Mouse (Mus musculus) layer of hippocampus, adult 2 months (tissue): ENCODE results near the gene Slc29a4. TPM values are rescaled to one million over a fixed set of nuclear protein-coding genes. Genes with fewer than 3 reads are reported as not detected.

ENCODE experiments used
- DNase-seq, 2 experiments: peaks; one replicate each; pipeline ENCODE4 v3.0.0; 2022; ENCODE audit warnings: low spot score in 2 of 2
- H3K27ac ChIP-seq: fragments of 200-600 bp; 2 replicates; pipeline ENCODE4 v1.8.1; 2022
- H3K4me3 ChIP-seq: fragments of 200-600 bp; 2 replicates; pipeline ENCODE4 v1.8.1; 2022; ENCODE audit warnings: mild to moderate bottlenecking
- CTCF ChIP-seq: fragments of 200-600 bp; conservative IDR thresholded peaks from 2 replicates; pipeline ENCODE4 v1.8.1; 2022; ENCODE audit warnings: antibody characterized with exemption, mild to moderate bottlenecking, moderate library complexity
- total RNA-seq, 2 experiments: library from RNA; stranded (reverse); gene quantifications; 2 replicates each; pipeline ENCODE4 v1.2.3; 2021

The Slc29a4 gene
- total RNA-seq, 2 experiments from 2014 or later, result 54.0 to 57.7 TPM

GRCm38 (mm10) chr5:142701651-142702510 lies 9.6 kb downstream of the Slc29a4 start:
- Histone ChIP-seq H3K4me3 (peak overlapping the region; percentile 55), H3K27ac (peak overlapping the region; percentile 55)
- DNase-seq, result peak in 1 of 2 experiments; percentile 55
- no peak for TF ChIP-seq CTCF

GRCm38 (mm10) chr5:142702511-142703138 lies 10.3 kb downstream of the Slc29a4 start:
- TF ChIP-seq CTCF, result no peak
- Histone ChIP-seq H3K4me3 (peak overlapping the region; percentile 55), H3K27ac (peak overlapping the region; percentile 55)
- DNase-seq, result no peak

- Histone ChIP-seq H3K27ac (0 out of 2 replicates have a peak overlapping the region, but pooled peaks have one; percentile 7), H3K4me3 (peak overlapping the region; percentile 55; the same call in 1 of the 2 replicates)
- DNase-seq, result no peak
- no peak for TF ChIP-seq CTCF
These were observed 11.3 kb downstream of the Slc29a4 start for GRCm38 (mm10) chr5:142703569-142703968.

- no peak for DNase-seq
- Histone ChIP-seq H3K27ac (no peak overlapping the region), H3K4me3 (no peak overlapping the region)
- no peak for TF ChIP-seq CTCF
These were observed 15.4 kb downstream of the Slc29a4 start for GRCm38 (mm10) chr5:142707709-142708108.

GRCm38 (mm10) chr5:142709436-142709835 lies 17.1 kb downstream of the Slc29a4 start:
- H3K27ac ChIP-seq, result no peak overlapping the region
- no peak for TF ChIP-seq CTCF
- no peak overlapping the region for H3K4me3 ChIP-seq
- DNase-seq, result no peak

GRCm38 (mm10) chr5:142712373-142712772 lies 20.1 kb downstream of the Slc29a4 start:
- no peak for DNase-seq
- Histone ChIP-seq H3K4me3 (no peak overlapping the region), H3K27ac (no peak overlapping the region)
- TF ChIP-seq CTCF, result peak; percentile 64

GRCm38 (mm10) chr5:142713966-142714365 lies 21.7 kb downstream of the Slc29a4 start:
- Histone ChIP-seq H3K27ac (no peak overlapping the region), H3K4me3 (no peak overlapping the region)
- TF ChIP-seq CTCF, result no peak
- no peak for DNase-seq

- H3K4me3 ChIP-seq, result no peak overlapping the region
- no peak for TF ChIP-seq CTCF
- H3K27ac ChIP-seq, result no peak overlapping the region
- no peak for DNase-seq
These were observed 22.7 kb downstream of the Slc29a4 start for GRCm38 (mm10) chr5:142715059-142715458.

- no peak overlapping the region for H3K27ac ChIP-seq
- H3K4me3 ChIP-seq, result no peak overlapping the region
- DNase-seq, result no peak
- no peak for TF ChIP-seq CTCF
These were observed 23.7 kb downstream of the Slc29a4 start for GRCm38 (mm10) chr5:142716056-142716455.

- peak; percentile 99 for TF ChIP-seq CTCF
- Histone ChIP-seq H3K27ac (no peak overlapping the region), H3K4me3 (no peak overlapping the region)
- peak; percentile 60 to 92 for DNase-seq
These were observed 25.7 kb downstream of the Slc29a4 start for GRCm38 (mm10) chr5:142718037-142718436.

- Histone ChIP-seq H3K27ac (no peak overlapping the region), H3K4me3 (no peak overlapping the region)
- no peak for TF ChIP-seq CTCF
- no peak for DNase-seq
These were observed 26.2 kb downstream of the Slc29a4 start for GRCm38 (mm10) chr5:142718486-142718885.

GRCm38 (mm10) chr5:142719897-142720296 lies 27.6 kb downstream of the Slc29a4 start:
- DNase-seq, result no peak
- Histone ChIP-seq H3K27ac (no peak overlapping the region), H3K4me3 (no peak overlapping the region)
- no peak for TF ChIP-seq CTCF

- DNase-seq, result peak in 1 of 2 experiments; percentile 72
- TF ChIP-seq CTCF, result peak; percentile 90
- H3K27ac ChIP-seq, result no peak overlapping the region
These were observed 31.3 kb downstream of the Slc29a4 start for GRCm38 (mm10) chr5:142723520-142724133.

More at GRCm38 (mm10) chr5:142723520-142724133, 31.3 kb downstream of the Slc29a4 start:
- no peak overlapping the region for H3K4me3 ChIP-seq
